ENCODE assay signal across 8 mouse cellular contexts in the genomic region with DNA sequence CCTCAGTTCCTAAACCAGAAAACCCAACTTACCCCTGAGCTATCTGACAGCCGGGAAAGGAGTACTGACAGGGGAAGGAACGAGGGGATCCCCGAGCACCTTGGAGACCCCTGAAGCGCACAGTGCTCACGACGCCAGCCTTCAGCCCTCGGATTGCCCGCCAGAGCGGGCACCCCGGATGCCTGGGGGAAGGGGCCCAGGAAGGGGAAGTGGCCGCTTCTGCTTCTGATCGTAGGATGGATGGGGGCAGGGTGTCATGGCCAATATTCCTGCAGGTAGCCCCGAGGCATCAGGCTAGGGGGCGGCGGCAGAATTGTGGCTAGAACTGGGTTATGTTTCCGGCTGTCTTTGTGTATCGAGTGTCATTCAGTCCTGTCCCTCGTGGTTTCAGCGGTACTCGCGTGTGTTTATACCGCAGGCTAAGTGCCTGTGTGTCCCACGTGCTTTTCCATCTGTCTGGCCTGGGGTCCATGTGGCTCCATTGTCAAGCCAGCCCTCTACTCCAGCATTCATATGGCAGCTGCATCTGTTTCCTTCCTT. TPM values are rescaled to one million over a fixed set of nuclear protein-coding genes. Genes with fewer than 3 reads are reported as not detected.
DNase-seq lines count a peak whose midpoint lies in the region; ATAC-seq lines count a peak whose summit lies in the region.

No protein-coding gene starts in this region.

- peak overlapping the region; percentile 15 for H3K9ac ChIP-seq in embryonic facial prominence, embryonic 15.5 days

- H3K4me1 ChIP-seq in embryonic facial prominence, embryonic 15.5 days = peaks cover 13% of the 10 kb centered on the region

- no peaks in the 10 kb centered on the region for H3K27me3 ChIP-seq in embryonic facial prominence, embryonic 15.5 days

- no peaks in the 10 kb centered on the region for H3K9me3 ChIP-seq in embryonic facial prominence, embryonic 15.5 days (replicated peaks)

- no peak for DNase-seq in frontal cortex, postnatal 14 days (ENCODE audit: low spot score in 2 of 2)
- DNase-seq in CD8-positive naive resting alpha-beta T cell, adult 2 months (ENCODE audit: low read depth in 2 of 2, low spot score in 2 of 2) = peak; percentile 36 to 44
- peak; percentile 37 for DNase-seq in lung, postnatal 14 days
- DNase-seq in retina, postnatal 7 days (ENCODE audit: low read depth, low spot score) = peak; percentile 14
- DNase-seq in gastrocnemius, adult 8-10 months (ENCODE audit: low spot score in 2 of 2) = no peak

- H3K4me2 ChIP-seq in embryonic facial prominence, embryonic 15.5 days (replicated peaks) = peak overlapping the region; percentile 78

- H3K27ac ChIP-seq in embryonic facial prominence, embryonic 15.5 days (replicated peaks) = 0 out of 2 replicates have a peak overlapping the region, but pooled peaks have one; percentile 28

- H3K4me3 ChIP-seq in embryonic facial prominence, embryonic 15.5 days (replicated peaks) = peak overlapping the region; percentile 54

- H3K36me3 ChIP-seq in embryonic facial prominence, embryonic 15.5 days = peaks cover 55% of the 10 kb centered on the region

- 0% methylated on average over 23 of the region's 23 CpGs for WGBS in embryonic facial prominence, embryonic 15.5 days

- peak; percentile 21 for ATAC-seq in frontal cortex, adult (ENCODE audit: low TSS enrichment)
- peak; percentile 46; the same call in 1 of the 2 replicates for ATAC-seq in embryonic facial prominence, embryonic 15.5 days (ENCODE audit: insufficient number of reproducible peaks, low FRiP score, low TSS enrichment, low read depth)
- peak; percentile 64 for ATAC-seq in inflammation-experienced regulatory T-cells, adult 6 months

RNA-seq across cellular contexts. Expression of gene Gmip, which starts 0.5 kb away (rescaled TPM):
- polyA plus RNA-seq in embryonic facial prominence, embryonic 15.5 days (2015; fragmentation: Nextera tagmentation; extraction: Ambion mirVana) = 9.4 and 9.5 TPM in 2 replicates
- 100 to 1,000 TPM in 1 of 3 experiments, 10 to 100 TPM in 2; 53.2 to 105 (median 79.3) TPM for polyA plus RNA-seq in inflammation-experienced regulatory T-cells, adult 6 months (2017; shearing (Covaris generic))
- total RNA-seq in gastrocnemius, adult 8-10 months (2022) = 1 to 10 TPM; 2.7 to 5.3 (median 3.5) TPM

RNA-seq across cellular contexts. Expression of gene Lpar2, which starts 13.3 kb away (rescaled TPM):
- 0.33 and 0.54 TPM in 2 replicates for polyA plus RNA-seq in embryonic facial prominence, embryonic 15.5 days (2015; fragmentation: Nextera tagmentation; extraction: Ambion mirVana)
- polyA plus RNA-seq in inflammation-experienced regulatory T-cells, adult 6 months (2017; shearing (Covaris generic)) = under 1 TPM; 0.18 to 0.77 (median 0.51) TPM
- under 1 TPM in 3 of 4 experiments, not detected in 1; 0.07 to 0.13 (median 0.07) TPM for total RNA-seq in gastrocnemius, adult 8-10 months (2022)

RNA-seq across cellular contexts. Expression of gene Zfp866, which starts 18.0 kb away (rescaled TPM):
- 28.2 and 30.6 TPM in 2 replicates for polyA plus RNA-seq in embryonic facial prominence, embryonic 15.5 days (2015; fragmentation: Nextera tagmentation; extraction: Ambion mirVana)
- polyA plus RNA-seq in inflammation-experienced regulatory T-cells, adult 6 months (2017; shearing (Covaris generic)) = 10 to 100 TPM; 14.0 to 22.5 (median 16.0) TPM
- total RNA-seq in gastrocnemius, adult 8-10 months (2022) = 10 to 100 TPM; 11.1 to 16.1 (median 12.4) TPM

RNA-seq across cellular contexts. Expression of gene Atp13a1, which starts 18.0 kb away (rescaled TPM):
- polyA plus RNA-seq in embryonic facial prominence, embryonic 15.5 days (2015; fragmentation: Nextera tagmentation; extraction: Ambion mirVana) = 46.5 and 51.9 TPM in 2 replicates
- 10 to 100 TPM; 19.0 to 20.5 (median 20.0) TPM for polyA plus RNA-seq in inflammation-experienced regulatory T-cells, adult 6 months (2017; shearing (Covaris generic))
- total RNA-seq in gastrocnemius, adult 8-10 months (2022) = 1 to 10 TPM; 6.7 to 9.7 (median 8.8) TPM

RNA-seq across cellular contexts. Expression of gene Pbx4, which starts 23.4 kb away (rescaled TPM):
- 9.6 and 19.4 TPM in 2 replicates for polyA plus RNA-seq in embryonic facial prominence, embryonic 15.5 days (2015; fragmentation: Nextera tagmentation; extraction: Ambion mirVana)
- 10 to 100 TPM in 2 of 3 experiments, 1 to 10 TPM in 1; 7.5 to 20.8 (median 18.4) TPM for polyA plus RNA-seq in inflammation-experienced regulatory T-cells, adult 6 months (2017; shearing (Covaris generic))
- not detected for total RNA-seq in gastrocnemius, adult 8-10 months (2022)

Comparison
In these comparisons a context has a peak if more than half of its experiments do, and no peak if none do; other contexts are left out.
1. DNase-seq: peak in CD8-positive naive resting alpha-beta T cell, adult 2 months (2 of 2), lung, postnatal 14 days (single experiment) and retina, postnatal 7 days (single experiment); none in frontal cortex, postnatal 14 days (0 of 2) and gastrocnemius, adult 8-10 months (0 of 2).
2. Peak in every context shown above with its lines, with median percentiles within 50 percentile points of each other: ATAC-seq.